Mouse (Mus musculus): ENCODE results near the gene Notch3. TPM values are rescaled to one million over a fixed set of nuclear protein-coding genes. Genes with fewer than 3 reads are reported as not detected.
"Not testable (repeated sequence)": the region's sequence is repeated elsewhere in the genome, so short reads cannot be mapped to it uniquely, and the experiment has no call there.

Gene Notch3
- total RNA-seq, 1 experiment from 2014 or later, result 11.3 TPM

DNA sequence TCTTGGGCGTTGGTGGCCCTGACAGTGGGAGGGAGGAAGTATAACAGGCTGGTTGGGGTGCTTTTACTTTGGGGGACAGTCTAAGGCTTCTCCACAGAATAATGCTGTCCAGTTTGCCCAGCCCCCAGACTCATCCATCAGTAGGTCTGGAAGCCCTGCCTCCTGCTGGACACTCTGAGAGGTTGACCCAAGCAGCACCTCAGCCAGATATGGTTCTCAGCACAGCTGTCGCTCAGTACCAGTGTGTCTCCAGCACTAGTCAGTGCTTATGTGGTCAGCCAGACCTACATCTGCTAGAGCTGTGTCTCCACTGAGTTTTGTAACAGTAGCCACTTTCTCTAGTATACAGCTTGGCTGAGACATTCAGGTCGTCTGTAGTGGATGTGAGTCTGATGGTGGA is 48.2 kb downstream of the Notch3 start:
- no peak for DNase-seq

DNA sequence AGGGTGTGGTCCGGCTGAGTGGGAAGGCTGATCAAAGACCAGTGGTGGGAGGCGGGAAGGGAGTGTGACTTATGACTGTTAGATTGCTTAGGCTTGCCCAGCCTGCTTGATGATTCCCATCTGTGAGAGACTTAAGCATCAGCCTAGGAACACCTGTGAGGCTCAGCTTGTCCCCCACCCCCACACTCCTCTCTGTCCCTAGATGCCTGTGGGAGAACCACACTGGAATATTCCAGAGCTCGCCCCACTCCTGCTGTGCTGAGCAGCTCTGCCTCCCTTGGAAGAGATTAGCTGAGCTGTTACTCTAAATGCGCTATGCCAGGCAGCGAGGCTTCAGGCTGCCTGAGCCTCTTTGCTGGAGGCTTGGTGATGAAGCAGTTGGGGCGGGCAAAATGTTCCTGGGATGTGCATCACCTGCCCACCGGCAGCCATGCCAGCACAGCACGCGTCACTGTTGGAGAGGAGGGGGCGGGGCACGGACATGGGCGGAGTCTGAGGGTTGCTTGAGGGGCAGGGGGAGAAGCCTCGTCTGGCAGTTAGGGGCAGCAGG is 48.7 kb downstream of the Notch3 start:
- not testable (repeated sequence) for DNase-seq

DNA sequence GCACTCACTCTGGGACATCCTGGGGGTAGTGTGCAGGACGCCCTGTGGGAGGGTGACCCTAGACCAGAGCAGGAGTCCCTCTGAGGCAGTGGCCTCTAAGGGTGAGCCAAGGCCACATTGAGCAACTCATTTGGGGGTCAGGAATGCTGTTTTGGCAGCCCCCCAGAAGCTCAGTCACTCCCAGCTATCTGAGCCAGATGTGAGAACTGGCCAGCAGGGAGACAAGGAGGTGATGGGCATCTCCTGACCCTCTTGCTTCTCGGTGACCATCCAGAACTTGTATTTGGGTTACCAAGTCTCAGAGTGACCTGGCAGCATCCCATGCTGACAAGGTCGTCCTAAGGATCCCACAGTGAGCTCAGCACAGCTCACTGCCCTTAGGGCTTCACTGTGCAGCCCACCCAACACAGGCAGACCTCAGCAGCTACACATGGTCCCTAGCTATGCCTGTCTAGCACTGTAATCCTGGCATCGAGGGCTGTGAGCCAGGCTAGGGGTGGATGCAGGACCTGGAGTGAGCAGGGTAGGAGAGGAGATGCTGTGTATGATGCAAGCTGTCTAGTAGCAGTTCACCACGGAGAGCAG is 49.3 kb downstream of the Notch3 start:
- peak; percentile 76 for DNase-seq

DNA sequence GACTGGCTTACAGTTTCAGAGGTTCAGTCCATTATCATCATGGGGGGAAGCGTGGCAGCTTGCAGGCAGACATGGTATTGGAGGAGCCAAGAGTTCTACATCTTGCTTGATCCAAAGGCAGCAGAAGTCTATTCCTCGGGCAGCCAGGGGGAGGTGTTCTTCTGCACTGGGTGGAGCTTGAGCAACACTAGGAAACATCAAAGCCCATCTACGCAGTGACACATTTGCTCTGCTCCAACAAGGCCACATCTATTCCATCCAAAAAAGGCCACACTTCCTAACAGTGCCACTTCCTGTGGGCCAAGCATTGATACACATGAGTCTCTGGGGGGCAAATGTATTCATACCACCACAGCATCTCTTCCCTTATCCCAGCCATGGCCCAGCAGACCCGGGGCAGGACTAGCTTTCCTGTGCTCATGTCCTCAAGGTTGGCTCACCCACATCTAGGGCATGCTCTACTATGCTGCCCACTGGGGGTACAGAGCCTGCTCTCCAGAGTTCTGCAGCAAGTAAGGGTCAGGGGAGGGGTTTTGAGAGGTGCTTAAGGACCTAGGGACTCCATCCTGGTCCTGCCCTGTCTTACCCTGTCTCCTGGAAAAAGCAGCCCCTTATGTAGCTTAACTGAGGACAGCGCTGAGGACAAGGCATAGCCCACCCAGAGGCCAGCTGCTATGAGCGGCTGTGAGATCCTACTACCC is 49.9 kb downstream of the Notch3 start:
- no peak for DNase-seq

DNA sequence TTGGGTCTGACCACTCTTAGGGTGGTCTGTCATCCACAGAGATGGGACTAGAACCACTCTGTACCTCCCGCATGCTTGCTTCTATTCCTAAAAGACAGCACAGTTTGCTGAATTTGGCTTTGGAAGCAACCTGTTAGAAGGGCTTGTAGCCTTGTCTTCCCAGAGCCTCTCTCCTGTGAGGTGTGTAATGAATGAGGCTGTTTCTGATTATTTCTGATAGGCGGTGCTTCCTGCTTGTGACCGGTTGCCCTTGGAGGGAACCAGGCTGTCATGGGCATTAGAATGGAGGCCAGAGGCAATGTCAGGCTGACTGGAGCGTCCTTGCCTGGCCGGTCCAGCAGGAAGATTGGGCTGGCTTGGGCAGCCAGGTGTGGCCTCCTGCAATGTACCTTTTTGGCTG is 52.2 kb downstream of the Notch3 start:
- DNase-seq, result not testable (repeated sequence)

DNA sequence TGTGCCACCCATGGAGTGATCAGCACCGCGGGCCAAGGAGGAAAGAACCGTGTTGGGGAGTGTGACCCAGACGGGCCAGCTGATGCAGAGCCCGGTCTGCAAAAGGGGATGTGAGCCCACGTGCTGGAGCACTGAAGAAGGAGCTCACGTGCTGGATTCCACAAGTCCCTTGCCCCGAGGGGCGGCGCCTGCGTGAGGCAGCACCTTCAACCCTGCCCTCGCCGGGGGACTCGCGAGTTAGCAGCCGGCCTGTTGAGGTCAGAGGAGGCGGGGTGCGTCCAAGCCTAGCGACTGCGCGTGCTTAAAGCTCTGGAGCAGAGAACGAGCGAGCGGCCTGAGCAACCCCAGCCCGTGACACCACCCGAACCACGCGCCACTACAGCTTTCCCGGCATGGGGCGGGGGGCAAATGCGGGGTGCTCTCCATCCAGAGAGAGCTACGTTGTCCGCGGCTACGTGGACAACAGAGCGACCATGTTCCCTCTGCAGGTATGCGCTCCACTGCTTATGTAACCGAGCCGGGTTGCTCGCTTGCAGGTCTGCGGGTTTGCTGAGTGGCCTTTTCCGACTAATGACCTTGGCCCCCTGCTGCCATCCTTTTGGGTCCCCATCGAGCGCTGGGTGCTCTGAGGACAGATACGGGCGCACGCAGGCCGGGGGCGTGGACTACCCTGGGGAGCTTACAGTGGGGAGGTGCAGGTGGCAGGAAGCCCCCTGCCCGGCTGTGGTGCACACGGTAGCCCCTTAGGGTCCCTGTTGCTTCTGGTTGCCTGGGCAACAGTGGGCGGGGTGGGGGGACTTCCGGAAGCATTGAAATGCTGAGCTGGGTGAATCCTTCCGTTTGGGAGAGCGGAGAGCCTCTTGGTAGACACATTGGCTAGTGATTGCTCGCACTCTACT is 52.9 kb downstream of the Notch3 start:
- DNase-seq, result peak; percentile 84

DNA sequence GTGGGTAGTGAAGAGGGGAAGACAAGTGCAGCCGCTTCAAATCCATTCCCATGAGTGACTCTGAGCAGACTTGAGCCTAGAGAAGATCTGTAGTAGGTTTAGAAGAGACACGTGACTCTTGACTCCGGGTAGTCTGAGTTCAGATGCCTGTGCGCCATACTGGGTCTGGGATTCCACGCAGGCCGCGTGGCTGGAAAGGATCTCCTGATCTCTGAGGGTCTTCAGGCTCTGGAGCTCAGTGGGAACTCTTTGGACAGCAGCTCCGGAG is 53.5 kb downstream of the Notch3 start:
- no peak for DNase-seq

DNA sequence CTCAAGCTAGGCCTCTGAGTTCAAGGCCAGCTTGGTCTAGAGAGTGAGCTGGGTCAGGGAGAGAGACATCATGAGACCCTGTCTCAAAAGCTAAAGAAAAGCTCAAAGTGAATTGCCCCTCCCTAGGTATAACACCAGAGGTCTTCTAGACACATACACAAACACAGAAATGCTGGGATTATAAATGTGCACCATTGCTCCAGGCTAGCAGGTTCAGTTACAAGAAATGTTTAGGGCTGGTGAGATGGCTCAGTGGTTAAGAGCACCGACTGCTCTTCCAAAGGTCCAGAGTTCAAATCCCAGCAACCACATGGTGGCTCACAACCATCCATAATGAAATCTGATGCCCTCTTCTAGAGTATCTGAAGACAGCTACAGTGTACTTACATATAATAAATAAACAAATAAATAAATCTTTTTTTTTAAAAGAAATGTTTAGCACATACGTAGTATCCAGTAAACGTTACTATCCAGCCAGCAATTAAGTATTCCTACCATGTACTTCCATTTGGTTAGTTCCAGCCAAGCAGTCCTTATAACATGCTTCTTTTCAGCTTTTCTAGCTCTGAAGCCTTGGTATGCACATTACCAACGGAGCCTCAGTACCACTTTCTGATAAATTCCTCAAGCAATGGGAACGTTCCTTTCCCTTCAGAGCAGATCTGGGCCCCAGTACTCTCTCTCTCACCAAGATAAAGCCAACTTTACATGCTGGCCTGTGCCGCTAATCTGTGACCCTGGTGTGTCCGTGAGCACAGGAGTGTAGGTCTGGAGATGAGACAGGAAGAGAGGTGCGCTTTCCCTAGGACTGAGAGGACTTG is 54.0 kb downstream of the Notch3 start:
- no peak for DNase-seq

DNA sequence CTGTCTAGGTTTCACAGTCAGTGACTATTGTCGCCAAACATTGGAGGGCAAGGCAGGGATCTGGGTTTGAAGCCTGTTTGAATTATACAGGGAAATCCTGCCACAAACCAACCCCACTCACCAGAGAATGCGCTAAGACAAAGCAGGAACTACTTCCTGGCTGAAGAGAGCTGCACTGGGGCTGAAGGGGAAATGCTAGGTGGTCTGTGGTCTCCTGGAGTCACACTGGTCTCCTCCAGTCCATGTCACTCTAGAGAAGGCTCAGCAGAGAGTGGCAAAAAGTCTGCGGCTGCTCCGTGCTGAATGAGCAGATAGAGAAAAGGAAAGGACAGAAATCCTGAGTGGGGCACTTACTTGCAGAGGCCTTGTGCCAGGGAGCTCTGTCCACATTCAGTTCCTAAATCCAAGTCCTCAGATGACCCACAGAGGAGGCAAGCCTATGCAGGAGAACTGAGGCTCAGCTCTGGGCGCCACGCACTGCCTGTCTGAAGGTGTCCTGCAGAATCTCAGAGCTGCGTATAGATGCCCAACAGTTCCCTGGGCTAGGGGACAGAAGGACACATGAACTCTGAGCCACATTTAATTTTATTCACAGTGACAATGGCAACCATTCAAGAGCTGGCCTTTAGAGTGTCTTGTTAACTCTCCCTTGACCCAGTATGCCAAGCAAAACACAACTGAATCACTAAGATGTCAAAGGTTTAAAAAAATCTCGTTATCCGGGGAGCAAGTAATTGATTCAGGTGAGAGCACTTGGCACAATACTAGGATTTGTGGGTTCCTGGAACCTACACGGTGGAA is 55.5 kb downstream of the Notch3 start:
- no peak for DNase-seq

DNA sequence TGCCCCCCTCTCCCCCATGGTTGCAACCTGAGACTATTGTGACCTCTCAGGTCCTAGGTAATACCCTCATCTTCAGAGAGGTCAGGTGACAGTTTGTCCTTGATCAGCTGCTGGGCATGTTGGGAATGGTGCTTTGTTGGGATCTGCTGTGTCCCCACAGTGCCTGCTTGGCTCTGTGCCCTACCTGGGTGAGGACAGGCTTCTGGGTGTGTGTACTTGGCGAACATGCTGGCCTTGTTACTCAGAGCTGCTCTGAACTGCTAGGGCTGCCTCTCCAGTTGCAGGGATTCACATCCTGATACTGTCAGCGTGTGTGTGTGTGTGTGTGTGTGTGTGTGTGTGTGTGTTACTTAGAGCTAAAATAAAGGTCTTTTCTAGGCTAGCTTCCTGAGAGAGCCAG is 56.2 kb downstream of the Notch3 start:
- peak; percentile 77 for DNase-seq

DNA sequence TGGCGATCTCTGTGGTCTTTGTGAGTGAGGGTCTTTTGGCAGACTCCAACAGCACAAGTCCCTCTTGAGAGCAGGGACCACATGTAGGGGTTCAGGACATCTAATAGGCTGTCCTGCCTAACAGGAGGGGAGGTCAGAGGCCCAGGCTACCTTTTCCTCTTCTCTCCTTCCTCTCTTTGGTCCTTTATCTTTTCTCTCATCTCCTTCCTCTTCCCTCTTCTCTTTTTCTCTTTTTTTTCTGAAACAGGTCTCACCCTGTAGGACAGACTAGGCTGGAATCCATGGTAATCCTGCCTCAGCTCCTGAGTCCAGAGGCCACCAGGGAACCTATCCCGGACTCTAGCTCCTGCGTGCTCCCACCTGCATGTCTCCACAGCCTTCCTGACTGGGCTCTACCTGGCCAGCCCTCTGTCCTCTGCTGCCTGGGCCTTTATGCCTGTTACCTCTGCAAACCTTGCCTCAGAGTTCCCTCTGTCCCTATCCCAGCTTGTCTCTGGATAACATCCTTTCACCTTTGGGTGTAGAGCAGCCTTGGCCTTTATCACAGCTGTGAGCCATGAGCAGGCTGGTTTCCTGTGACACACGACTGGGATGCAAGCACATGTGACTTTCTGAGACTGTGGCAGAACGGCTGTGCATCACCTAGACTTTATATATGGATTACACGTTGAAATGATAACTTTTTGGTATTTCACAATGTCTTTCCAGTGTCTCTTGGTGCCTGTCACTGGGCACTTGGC is 57.3 kb downstream of the Notch3 start:
- no peak for DNase-seq

DNA sequence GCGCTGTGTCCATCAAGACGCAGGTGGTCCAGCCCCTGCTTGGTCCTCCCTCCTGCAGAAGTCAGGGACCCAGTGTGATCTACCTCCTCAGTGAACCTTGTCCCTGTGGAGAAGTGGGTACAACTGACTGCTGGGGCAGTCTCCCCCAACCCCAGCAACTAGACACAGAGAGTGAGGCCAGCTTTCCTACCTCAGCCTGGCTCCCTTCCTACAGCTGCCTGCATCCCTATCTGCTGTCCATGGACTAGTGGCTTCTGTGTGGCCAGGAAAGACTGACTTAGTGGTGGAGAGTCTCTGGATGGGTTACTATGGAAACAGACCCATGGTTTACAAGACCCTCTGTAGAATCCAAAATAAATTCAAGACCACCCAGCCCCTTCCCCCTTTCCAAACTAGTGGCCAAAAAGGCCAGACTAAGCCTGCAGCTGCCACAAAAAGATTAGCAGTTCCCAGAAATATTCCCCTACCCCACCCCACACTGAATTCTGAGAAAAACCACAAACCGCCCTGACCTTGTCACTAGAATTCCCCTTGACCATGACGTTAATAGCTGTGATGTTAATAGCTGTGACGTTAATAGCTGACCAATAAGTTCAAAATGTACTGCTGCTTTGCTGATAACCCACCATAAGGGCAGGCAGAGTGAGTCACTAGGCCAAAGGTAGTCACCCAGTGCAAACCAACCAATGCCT is 58.2 kb downstream of the Notch3 start:
- not testable (repeated sequence) for DNase-seq

DNA sequence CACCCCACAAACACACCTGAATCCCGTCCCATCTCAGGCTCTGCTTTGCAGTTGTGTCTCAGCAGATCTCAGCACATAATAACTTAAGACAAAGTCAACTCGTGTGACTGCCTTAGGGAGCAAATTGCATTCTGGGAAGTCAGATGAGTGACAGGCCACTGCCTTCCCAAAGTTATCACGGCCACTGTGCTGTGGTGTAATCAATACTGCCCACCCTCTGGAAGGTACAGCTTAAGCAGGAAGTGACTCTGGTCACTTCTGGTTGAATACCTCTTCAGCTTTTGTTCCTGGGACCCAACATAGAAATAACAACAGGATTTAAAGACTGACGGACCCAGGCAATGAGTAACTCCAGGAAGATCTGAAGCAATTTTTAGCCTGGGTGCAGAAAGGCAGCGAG is 58.8 kb downstream of the Notch3 start:
- DNase-seq, result no peak

DNA sequence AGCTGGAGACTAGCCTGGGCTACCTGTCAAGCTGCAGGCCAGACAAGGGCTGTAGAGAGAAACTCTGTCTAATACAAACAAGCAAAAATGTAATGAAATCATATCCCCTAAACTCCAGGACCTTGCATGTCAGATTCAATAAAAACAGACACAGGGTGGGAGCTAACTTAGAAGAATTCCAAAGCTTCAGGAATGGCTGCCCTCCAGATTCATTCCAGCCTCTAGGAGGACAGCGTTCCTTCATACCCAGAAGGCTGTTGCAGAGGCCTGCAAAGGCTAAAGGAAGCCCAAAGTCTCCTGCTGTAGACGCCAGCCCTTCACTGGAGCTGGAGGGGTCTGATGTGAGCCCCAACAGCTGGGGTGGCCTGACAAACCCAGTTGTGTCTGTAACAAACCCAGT is 60.3 kb downstream of the Notch3 start:
- DNase-seq, result no peak

DNA sequence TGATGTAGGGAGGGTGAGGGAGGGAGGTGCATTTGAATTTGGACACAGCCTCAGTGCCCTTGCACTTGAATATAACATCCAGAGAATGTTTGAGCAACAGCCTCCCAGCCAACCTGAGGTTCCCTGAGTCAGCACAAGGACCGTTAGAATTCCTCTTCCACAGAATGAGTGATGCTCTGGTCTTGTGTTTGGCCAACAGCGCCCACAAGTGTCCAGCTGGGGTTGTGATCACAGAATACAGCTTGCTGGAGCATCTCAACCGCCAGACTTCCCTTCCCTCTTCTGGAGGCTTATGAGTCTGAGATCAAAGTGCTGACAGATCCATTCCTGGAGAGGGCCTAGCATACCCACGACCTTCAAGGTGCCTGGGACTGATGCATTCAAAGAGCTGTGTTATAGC is 63.6 kb downstream of the Notch3 start:
- peak; percentile 48 for DNase-seq

DNA sequence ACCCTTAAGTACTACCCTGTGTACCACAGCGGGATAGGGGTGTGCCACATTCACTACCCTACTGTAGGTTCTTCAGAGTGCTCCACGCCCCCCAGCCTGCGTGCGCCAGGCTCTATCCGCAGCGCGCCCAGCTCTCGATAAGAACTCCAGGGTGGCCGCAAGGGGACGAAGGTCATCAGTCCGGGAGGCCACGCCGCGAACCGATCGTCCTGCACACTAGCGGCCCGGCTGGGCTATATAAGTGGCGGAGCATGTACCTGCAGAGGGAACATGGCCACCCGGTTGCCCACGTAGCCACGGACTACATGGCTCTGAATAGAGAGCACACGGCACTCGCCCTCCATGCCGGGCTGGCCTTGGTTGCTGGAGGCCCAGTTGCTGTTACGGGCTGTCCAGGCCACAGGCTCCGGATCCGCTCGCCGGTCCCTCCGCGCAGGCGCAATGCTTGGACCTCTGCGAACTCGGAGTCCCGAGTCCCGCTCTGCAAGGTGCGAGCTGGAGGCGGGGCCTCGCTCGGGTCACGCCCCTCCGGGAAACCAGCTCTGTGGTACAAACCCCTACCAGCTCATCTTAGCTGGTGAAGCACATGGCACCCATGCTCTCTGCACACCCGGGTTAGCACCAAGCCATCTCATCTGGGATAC is 66.6 kb downstream of the Notch3 start:
- peak; percentile 85 for DNase-seq

DNA sequence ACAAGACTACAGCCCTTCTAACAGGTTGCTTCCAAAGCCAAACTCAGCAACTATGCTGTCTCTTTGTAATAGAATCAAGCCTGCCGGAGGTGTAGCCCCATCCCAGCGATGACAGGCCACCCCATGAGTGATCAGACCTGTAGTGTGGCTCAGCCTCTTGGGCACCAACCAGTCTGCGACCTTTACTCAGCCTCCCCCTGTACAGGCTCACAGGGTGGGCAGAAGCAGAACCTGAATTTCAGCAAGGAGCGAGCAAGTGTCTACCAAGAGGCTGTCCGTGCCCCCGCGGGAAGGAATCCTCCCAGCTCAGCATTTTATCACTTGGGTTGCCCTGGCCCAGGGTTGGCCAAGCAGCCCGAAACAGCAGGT is 67.1 kb downstream of the Notch3 start:
- no peak for DNase-seq

DNA sequence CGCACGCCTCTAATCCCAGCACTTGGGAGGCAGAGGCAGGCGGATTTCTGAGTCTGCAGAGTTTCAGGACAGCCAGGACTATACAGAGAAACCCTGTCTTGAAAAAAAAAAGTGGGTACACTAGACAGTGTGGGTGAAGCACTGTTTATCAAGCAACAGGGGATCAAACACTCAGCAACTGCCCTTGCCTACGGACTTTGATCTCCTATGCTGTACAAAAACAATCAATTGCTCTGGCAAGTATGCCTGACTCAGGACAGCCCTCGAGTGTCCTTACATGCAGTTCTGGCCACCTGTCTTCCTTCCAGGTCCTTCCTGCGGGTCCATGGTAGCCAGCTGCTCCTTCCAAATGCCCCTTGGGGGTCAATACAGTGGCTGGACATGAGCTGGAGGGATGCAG is 67.7 kb downstream of the Notch3 start:
- not testable (repeated sequence) for DNase-seq

DNA sequence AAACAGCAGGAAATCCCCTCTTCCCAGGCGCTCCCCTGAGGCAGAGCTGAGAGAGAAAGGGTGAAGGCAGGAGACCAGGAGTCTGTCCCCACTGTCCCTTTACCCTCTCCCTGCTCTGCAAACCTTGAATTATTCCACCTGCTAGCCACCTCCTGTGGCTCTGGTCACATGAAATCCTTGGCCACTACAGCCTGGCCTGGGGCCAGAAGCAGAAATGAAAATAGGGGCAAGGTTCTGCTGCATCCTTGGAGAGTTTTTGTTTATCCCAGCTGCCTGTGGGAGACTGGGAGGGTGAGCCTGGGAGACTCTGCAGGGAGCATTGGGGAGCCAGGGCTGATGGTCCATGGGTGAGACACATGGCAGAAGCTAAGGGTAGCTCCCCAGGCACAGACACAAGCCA is 69.0 kb downstream of the Notch3 start:
- DNase-seq, result peak; percentile 26

DNA sequence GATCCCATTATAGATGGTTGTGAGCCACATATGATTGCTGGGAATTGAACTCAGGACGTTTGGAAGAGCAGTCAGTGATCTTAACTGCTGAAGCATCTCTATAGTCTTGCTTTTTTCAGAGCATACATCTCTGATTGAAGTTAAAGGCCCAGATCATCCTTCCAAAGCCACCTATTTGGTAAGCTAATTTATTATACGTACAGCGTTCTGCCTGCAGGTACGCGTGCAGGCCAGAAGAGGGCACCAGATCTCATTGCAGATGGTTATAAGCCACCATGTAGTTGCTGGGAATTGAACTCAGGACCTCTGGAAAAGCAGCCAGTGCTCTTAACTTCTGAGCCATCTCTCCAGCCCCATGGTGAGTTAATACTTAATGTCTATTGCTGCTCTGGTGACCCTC is 73.8 kb downstream of the Notch3 start:
- DNase-seq, result no peak

Measured in adrenal gland, postnatal 25 days (tissue).